Mouse (Mus musculus): ENCODE results near the gene Tbc1d9b. TPM values are rescaled to one million over a fixed set of nuclear protein-coding genes. Genes with fewer than 3 reads are reported as not detected.

Gene Tbc1d9b
- polyA plus RNA-seq, 1 experiment from 2014 or later: 30.1 TPM

DNA sequence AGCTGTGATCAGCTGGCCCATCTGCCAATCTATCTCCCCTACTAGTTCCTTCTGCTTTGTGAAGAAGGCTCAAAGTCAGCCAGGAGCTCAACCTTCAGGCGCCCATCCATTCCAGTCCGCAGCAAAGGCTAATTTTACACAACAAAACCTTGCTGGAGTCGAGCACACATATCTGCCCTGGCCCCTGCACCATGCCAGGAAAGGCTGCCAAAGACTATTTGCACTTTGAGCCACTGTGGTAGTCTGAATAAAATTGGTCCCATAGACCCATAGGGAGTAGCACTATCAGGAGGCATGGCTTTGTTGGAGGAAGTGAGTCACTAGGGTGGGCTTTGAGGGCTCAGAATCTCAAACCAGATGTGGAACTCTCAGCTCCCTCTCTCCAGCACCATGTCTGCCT is 74.2 kb downstream of the Tbc1d9b start:
- Histone ChIP-seq H3K4me3 (ENCODE audit: low read depth, low read length) (no peak overlapping the region), H3K27me3 (replicated peaks; ENCODE audit: control insufficient read depth, insufficient read depth, low read length) (no peaks in the 10 kb centered on the region), H3K4me1 (replicated peaks; ENCODE audit: control insufficient read depth, insufficient read depth, low read length) (0 out of 2 replicates have a peak, but pooled peaks cover 3% of the 10 kb centered on the region), H3K9me3 (ENCODE audit: control insufficient read depth, low read length) (no peaks in the 10 kb centered on the region), H3K4me2 (no peak overlapping the region), H3K27ac (ENCODE audit: low read depth, low read length) (no peak overlapping the region), H3K9ac (ENCODE audit: low read depth, low read length) (no peak overlapping the region), H3K36me3 (ENCODE audit: control insufficient read depth, insufficient read depth, low read length) (peaks cover 66% of the 10 kb centered on the region)
- 83% methylated on average over 3 of the region's 3 CpGs for WGBS
- DNase-seq (ENCODE audit: low spot score): no peak
- no peak for ATAC-seq (replicated peaks; ENCODE audit: low FRiP score)

DNA sequence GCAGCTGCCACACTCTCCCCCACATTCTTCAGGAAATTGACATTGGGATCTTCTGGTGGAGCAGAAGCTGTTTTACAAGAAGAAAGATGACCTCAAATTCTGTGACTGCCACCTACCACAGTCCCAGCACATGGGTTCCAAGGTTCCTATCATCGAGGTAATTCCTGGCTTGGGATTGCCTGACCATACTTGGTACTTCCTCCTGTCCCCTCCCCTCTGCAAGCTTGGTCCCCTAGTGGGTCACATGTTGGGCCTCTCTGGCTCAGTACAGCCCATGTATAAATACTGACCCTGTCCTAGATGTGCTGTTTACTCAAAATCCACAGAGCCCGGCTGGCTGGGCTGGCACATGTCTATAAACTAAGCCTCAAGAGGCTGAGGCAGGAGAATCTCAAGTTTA is 74.8 kb downstream of the Tbc1d9b start:
- Histone ChIP-seq H3K4me1 (replicated peaks; ENCODE audit: control insufficient read depth, insufficient read depth, low read length) (peaks cover 5% of the 10 kb centered on the region; the same call in 1 of the 2 replicates), H3K9me3 (ENCODE audit: control insufficient read depth, low read length) (no peaks in the 10 kb centered on the region), H3K27me3 (replicated peaks; ENCODE audit: control insufficient read depth, insufficient read depth, low read length) (no peaks in the 10 kb centered on the region), H3K27ac (ENCODE audit: low read depth, low read length) (no peak overlapping the region), H3K36me3 (ENCODE audit: control insufficient read depth, insufficient read depth, low read length) (peaks cover 60% of the 10 kb centered on the region), H3K4me2 (no peak overlapping the region), H3K4me3 (ENCODE audit: low read depth, low read length) (no peak overlapping the region), H3K9ac (ENCODE audit: low read depth, low read length) (no peak overlapping the region)
- DNase-seq (ENCODE audit: low spot score) (no peak), ATAC-seq (replicated peaks; ENCODE audit: low FRiP score) (no peak)
- WGBS: 83% methylated on average over 2 of the region's 2 CpGs

DNA sequence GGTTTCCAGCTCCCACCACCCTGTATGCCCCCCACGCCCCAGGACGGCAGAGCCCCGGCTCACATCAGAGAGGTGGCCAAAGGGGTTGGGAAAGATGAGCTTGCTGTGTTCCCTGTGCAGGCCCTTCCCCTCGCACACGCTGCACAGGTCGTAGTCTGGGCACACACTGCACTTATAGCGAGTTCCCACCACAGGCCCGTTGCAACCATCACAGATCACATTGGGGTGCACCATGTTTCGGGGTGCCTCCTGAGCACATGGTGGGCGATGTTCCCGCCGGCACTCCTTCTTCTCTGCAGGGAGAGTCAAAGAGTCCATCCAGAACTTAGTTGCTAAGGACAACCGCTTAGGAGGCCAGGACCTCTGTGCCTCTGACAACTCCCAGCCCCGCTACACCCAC is 76.1 kb downstream of the Tbc1d9b start:
- DNase-seq (ENCODE audit: low spot score) (no peak), ATAC-seq (replicated peaks; ENCODE audit: low FRiP score) (no peak)
- Histone ChIP-seq H3K27me3 (replicated peaks; ENCODE audit: control insufficient read depth, insufficient read depth, low read length) (no peaks in the 10 kb centered on the region), H3K36me3 (ENCODE audit: control insufficient read depth, insufficient read depth, low read length) (peaks cover 47% of the 10 kb centered on the region), H3K4me2 (no peak overlapping the region), H3K9ac (ENCODE audit: low read depth, low read length) (no peak overlapping the region), H3K4me3 (ENCODE audit: low read depth, low read length) (no peak overlapping the region), H3K9me3 (ENCODE audit: control insufficient read depth, low read length) (no peaks in the 10 kb centered on the region), H3K4me1 (replicated peaks; ENCODE audit: control insufficient read depth, insufficient read depth, low read length) (peaks cover 8% of the 10 kb centered on the region; the same call in 1 of the 2 replicates), H3K27ac (ENCODE audit: low read depth, low read length) (no peak overlapping the region)
- WGBS: 94% methylated on average over 14 of the region's 14 CpGs

DNA sequence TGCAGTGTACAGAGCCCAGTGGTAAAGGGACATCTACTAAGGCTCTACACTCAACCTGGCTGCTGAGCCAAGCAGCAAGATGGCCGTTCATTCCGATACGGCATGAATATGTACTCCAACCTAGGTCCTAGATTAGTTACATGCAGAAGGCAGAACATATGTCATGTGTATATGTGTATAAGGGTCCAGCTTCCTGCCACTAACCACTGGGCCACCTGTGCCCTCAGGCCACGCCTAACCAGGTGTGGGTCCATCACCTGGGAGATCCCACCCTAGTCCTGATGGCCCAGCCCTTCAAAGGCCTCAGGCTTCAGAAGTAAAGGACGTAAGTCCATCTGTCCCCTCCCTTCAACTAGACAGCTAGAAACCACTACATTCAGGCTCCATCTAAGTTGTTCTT is 76.8 kb downstream of the Tbc1d9b start:
- Histone ChIP-seq H3K36me3 (ENCODE audit: control insufficient read depth, insufficient read depth, low read length) (peaks cover 40% of the 10 kb centered on the region), H3K4me2 (no peak overlapping the region), H3K9me3 (ENCODE audit: control insufficient read depth, low read length) (no peaks in the 10 kb centered on the region), H3K27me3 (replicated peaks; ENCODE audit: control insufficient read depth, insufficient read depth, low read length) (no peaks in the 10 kb centered on the region), H3K27ac (ENCODE audit: low read depth, low read length) (no peak overlapping the region), H3K4me1 (replicated peaks; ENCODE audit: control insufficient read depth, insufficient read depth, low read length) (peaks cover 11% of the 10 kb centered on the region; the same call in 1 of the 2 replicates), H3K9ac (ENCODE audit: low read depth, low read length) (no peak overlapping the region), H3K4me3 (ENCODE audit: low read depth, low read length) (no peak overlapping the region)
- ATAC-seq (replicated peaks; ENCODE audit: low FRiP score) (no peak), DNase-seq (ENCODE audit: low spot score) (no peak)
- WGBS: 90% methylated on average over 5 of the region's 5 CpGs

DNA sequence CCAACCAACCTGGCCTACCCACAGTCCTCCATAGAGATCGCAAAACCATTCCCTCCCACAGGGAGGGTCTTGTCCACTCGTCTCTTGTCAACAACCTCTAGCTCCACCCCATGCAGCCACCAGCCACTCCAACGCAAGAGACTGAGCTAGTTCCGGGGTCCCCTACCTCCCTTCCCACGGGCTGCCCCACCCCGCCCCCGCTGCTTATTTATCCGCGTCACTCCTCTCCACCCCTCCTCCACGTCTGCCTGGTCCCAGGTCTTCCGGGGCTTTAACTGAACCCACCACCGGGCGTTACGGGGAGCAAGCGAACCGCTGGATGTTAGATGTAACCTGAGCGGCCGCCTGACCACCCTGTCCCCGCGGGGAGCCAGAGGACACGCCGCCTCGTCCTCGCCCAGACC is 78.9 kb downstream of the Tbc1d9b start:
- Histone ChIP-seq H3K36me3 (ENCODE audit: control insufficient read depth, insufficient read depth, low read length) (peaks cover 26% of the 10 kb centered on the region), H3K27ac (ENCODE audit: low read depth, low read length) (peak overlapping the region; percentile 96)
- WGBS: under 1% methylated on average over 24 of the region's 24 CpGs

DNA sequence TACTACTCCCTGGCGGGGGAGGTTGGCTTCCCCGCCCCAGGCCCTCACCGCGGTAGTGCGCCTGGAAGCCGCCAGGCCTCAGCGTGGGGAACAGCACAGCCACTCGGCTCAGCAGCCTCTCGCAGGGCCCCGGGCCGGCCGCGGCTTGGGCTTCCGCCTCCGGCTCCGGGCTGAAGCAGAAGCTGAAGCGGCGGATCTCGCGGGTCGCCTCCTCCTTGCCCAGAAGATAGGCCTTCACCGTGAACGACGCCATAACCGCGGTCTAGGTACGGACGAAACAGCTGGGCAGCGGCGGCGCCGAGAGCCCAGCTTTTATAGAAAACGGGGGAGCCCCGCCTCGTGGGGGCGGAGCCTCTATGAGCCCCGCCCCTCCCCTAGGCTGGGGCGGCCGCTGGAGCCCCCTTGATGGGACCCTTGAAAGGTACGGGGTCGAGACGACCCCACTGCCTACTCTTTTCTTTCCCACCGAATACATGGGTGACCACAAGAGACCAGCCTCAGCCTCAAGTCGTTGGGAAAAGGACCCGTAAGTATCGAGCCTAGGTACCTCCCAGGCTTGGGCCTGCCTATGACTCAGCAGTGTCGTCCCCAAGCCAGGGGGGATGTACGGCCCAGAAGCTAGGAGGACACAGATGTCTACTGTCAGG is 79.4 kb downstream of the Tbc1d9b start, which contains the start of the genes Sqstm1 and Mgat4b:
Gene Sqstm1 (minus strand): TSS at position 323 of the 647 bp plus-strand sequence.
Gene Mgat4b (plus strand): TSS at position 386 of the 647 bp plus-strand sequence.
- Histone ChIP-seq H3K27me3 (replicated peaks; ENCODE audit: control insufficient read depth, insufficient read depth, low read length) (no peaks in the 10 kb centered on the region), H3K9me3 (ENCODE audit: control insufficient read depth, low read length) (no peaks in the 10 kb centered on the region), H3K27ac (ENCODE audit: low read depth, low read length) (peak within 1 kb of the TSS; percentile 96), H3K9ac (ENCODE audit: low read depth, low read length) (peak within 1 kb of the TSS; percentile 91), H3K4me2 (peak within 1 kb of the TSS; percentile 80), H3K36me3 (ENCODE audit: control insufficient read depth, insufficient read depth, low read length) (peaks cover 20% of the 10 kb centered on the region), H3K4me3 (ENCODE audit: low read depth, low read length) (peak within 1 kb of the TSS; percentile 86), H3K4me1 (replicated peaks; ENCODE audit: control insufficient read depth, insufficient read depth, low read length) (peaks cover 19% of the 10 kb centered on the region)
- WGBS: 1% methylated on average over 47 of the region's 48 CpGs
- DNase-seq (ENCODE audit: low spot score) (peak; percentile 92), ATAC-seq (replicated peaks; ENCODE audit: low FRiP score) (peak; percentile 69)

More for the DNA sequence above, 78.9 kb downstream of the Tbc1d9b start:
- ATAC-seq (replicated peaks; ENCODE audit: low FRiP score) (peak; percentile 91), DNase-seq (ENCODE audit: low spot score) (peak; percentile 93)
- H3K27me3 ChIP-seq (replicated peaks; ENCODE audit: control insufficient read depth, insufficient read depth, low read length): no peaks in the 10 kb centered on the region
- H3K4me3 ChIP-seq (ENCODE audit: low read depth, low read length): peak overlapping the region; percentile 86
- H3K4me1 ChIP-seq (replicated peaks; ENCODE audit: control insufficient read depth, insufficient read depth, low read length): peaks cover 15% of the 10 kb centered on the region
- H3K4me2 ChIP-seq: peak overlapping the region; percentile 80
- no peaks in the 10 kb centered on the region for H3K9me3 ChIP-seq (ENCODE audit: control insufficient read depth, low read length)
- H3K9ac ChIP-seq (ENCODE audit: low read depth, low read length): peak overlapping the region; percentile 91

DNA sequence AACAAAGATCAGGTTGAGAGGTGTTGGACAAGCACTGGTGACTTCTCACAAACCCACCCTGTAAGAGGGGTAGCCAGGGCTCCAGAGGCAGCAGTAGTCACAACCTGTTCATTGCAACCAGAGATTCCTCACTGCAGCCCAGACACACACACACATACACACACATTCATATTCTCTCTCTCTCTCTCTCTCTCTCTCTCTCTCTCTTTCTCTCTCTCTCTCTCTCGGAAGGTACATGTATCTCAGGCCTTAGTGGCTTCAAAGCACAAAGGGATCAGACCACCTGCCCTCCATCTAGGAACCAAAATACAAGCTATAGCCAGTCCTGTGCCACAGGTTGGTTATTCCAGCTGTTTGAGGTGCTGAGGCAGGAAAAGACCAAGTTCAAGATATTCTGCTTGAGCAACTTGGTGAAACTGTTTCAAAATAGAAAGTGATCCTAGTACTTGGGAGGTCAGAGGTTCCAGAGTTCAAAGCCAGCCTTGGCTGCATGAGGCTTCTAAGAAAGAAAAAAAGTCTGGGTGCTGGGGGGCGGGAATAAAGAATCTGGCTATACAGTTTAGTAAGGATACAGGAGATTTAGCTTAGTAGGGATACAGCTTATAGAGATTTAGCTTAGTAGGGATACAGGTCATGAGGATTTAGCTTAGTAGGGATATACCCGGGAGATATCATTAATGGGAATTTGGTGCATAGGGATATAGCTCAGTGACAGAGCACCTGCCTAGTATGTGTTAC is 80.3 kb downstream of the Tbc1d9b start:
- no peaks in the 10 kb centered on the region for H3K9me3 ChIP-seq (ENCODE audit: control insufficient read depth, low read length)
- DNase-seq (ENCODE audit: low spot score) (no peak), ATAC-seq (replicated peaks; ENCODE audit: low FRiP score) (no peak)
- no peaks in the 10 kb centered on the region for H3K27me3 ChIP-seq (replicated peaks; ENCODE audit: control insufficient read depth, insufficient read depth, low read length)
- WGBS: 82% methylated on average over 3 of the region's 3 CpGs
- H3K4me3 ChIP-seq (ENCODE audit: low read depth, low read length): peak overlapping the region; percentile 86
- H3K27ac ChIP-seq (ENCODE audit: low read depth, low read length): peak overlapping the region; percentile 96
- H3K9ac ChIP-seq (ENCODE audit: low read depth, low read length): peak overlapping the region; percentile 91
- H3K4me1 ChIP-seq (replicated peaks; ENCODE audit: control insufficient read depth, insufficient read depth, low read length): peaks cover 28% of the 10 kb centered on the region
- H3K36me3 ChIP-seq (ENCODE audit: control insufficient read depth, insufficient read depth, low read length): peaks cover 12% of the 10 kb centered on the region
- H3K4me2 ChIP-seq: peak overlapping the region; percentile 80

DNA sequence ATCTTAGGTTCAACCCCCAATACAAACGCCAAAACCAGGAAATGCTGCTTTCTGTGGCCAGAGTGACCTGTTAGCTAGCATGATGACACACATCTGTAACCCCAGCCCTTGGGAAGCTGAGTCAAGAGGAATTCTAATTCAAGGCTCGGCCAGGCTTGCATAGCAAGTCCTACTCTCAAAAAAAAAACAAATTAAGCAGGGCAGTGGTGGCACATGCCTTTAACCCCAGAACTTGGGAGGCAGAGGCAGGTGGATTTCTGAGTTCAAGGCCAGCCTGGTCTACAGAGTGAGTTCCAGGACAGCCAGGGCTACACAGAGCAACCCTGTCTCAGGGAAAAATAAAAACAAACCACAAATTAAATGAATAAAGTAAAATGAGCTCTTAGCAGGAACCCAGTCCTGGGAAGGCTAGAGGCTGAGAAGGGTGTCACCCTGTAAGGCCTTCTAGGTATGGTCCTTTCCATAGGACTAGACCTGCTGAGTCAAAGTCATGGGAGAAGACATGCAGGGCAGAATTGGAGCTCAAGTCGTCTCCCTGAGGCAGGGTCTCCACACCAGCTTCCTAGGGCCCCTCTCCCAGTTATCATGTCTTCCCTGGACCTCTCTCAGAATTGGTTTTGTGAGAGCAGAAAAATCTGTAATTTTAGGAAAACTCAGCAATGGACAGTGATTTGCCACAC is 81.0 kb downstream of the Tbc1d9b start:
- ATAC-seq (replicated peaks; ENCODE audit: low FRiP score) (no peak), DNase-seq (ENCODE audit: low spot score) (no peak)
- no peaks in the 10 kb centered on the region for H3K9me3 ChIP-seq (ENCODE audit: control insufficient read depth, low read length)
- no peak overlapping the region for H3K4me2 ChIP-seq
- no peak overlapping the region for H3K27ac ChIP-seq (ENCODE audit: low read depth, low read length)
- H3K36me3 ChIP-seq (ENCODE audit: control insufficient read depth, insufficient read depth, low read length): peaks cover 6% of the 10 kb centered on the region
- no peak overlapping the region for H3K9ac ChIP-seq (ENCODE audit: low read depth, low read length)
- WGBS: 64% methylated on average over 3 of the region's 3 CpGs
- H3K27me3 ChIP-seq (replicated peaks; ENCODE audit: control insufficient read depth, insufficient read depth, low read length): no peaks in the 10 kb centered on the region
- peaks cover 35% of the 10 kb centered on the region for H3K4me1 ChIP-seq (replicated peaks; ENCODE audit: control insufficient read depth, insufficient read depth, low read length)
- H3K4me3 ChIP-seq (ENCODE audit: low read depth, low read length): no peak overlapping the region

All from liver, embryonic 11.5 days (tissue).